Mouse (Mus musculus) lung, embryonic 16.5 days (tissue): ENCODE results near the gene Numbl. TPM values are rescaled to one million over a fixed set of nuclear protein-coding genes. Genes with fewer than 3 reads are reported as not detected.

Source experiments
- ATAC-seq: fragments of 200-750 bp; cut with Nextera tagmentation; 2 replicates; pipeline ENCODE4 v1.8.0; 2017; ENCODE audit warnings: low read depth, mild to moderate bottlenecking, moderate library complexity
- H3K27ac ChIP-seq: fragments of 300-500 bp; sonication (generic); 2 replicates; pipeline ENCODE4 v1.5.1; 2014; ENCODE audit warnings: mild to moderate bottlenecking, control low read depth, low read length
- H3K27me3 ChIP-seq: fragments of 300-500 bp; sonication (generic); 2 replicates; pipeline ENCODE4 v1.6.1; 2014; ENCODE audit warnings: low read depth, low read length, mixed read lengths; ENCODE audit not compliant: control insufficient read depth, insufficient read depth
- H3K36me3 ChIP-seq: fragments of 300-500 bp; sonication (generic); 2 replicates; pipeline ENCODE4 v1.6.1; 2014; ENCODE audit warnings: low read length; ENCODE audit not compliant: control insufficient read depth, insufficient read depth
- H3K4me1 ChIP-seq: fragments of 300-500 bp; sonication (generic); replicated peaks from 2 replicates; pipeline ENCODE4 v1.6.1; 2014; ENCODE audit warnings: low read length, mixed read lengths; ENCODE audit not compliant: control insufficient read depth, insufficient read depth
- H3K4me2 ChIP-seq: fragments of 300-500 bp; sonication (generic); 2 replicates; pipeline ENCODE4 v1.6.1; 2014; ENCODE audit warnings: low read depth, low read length, control low read depth
- H3K4me3 ChIP-seq: fragments of 300-500 bp; sonication (generic); 2 replicates; pipeline ENCODE4 v1.5.1; 2014; ENCODE audit warnings: mild to moderate bottlenecking, low read length, control low read depth
- H3K9ac ChIP-seq: fragments of 300-500 bp; sonication (generic); 2 replicates; pipeline ENCODE4 v1.6.1; 2014; ENCODE audit warnings: low read length, control low read depth
- H3K9me3 ChIP-seq: fragments of 300-500 bp; sonication (generic); 2 replicates; pipeline ENCODE4 v1.6.1; 2016; ENCODE audit warnings: low read length; ENCODE audit not compliant: control insufficient read depth
- WGBS: fragments of 180-500 bp; shearing (Covaris S2); extraction: QIAGEN DNeasy Blood & Tissue Kit; methylation state at CpG from one replicate; pipeline ENCODE4 v1.1.7; 2014; 5-methylcytosine and 5-hydroxymethylcytosine counted together
- polyA plus RNA-seq: library from polyadenylated mRNA; unstranded; fragments of >200 nt; fragmentation: Nextera tagmentation; extraction: Ambion mirVana; gene quantifications from 2 replicates; pipeline ENCODE4 v1.2.1, GENCODE M21; 2015

The Numbl gene
- polyA plus RNA-seq, 1 experiment from 2014 or later: 14.9 TPM

- Histone ChIP-seq H3K9me3 (no peaks in the 10 kb centered on the region), H3K27me3 (peaks cover 10% of the 10 kb centered on the region), H3K9ac (no peak overlapping the region), H3K4me1 (peaks cover 13% of the 10 kb centered on the region), H3K36me3 (peaks cover 20% of the 10 kb centered on the region), H3K4me2 (no peak overlapping the region), H3K27ac (no peak overlapping the region), H3K4me3 (no peak overlapping the region)
- WGBS: 92% methylated on average over 5 of the region's 5 CpGs
- no peak for ATAC-seq
These were observed 64.8 kb downstream of the Numbl start for GRCm38 (mm10) chr7:27323001-27323400.

DNA sequence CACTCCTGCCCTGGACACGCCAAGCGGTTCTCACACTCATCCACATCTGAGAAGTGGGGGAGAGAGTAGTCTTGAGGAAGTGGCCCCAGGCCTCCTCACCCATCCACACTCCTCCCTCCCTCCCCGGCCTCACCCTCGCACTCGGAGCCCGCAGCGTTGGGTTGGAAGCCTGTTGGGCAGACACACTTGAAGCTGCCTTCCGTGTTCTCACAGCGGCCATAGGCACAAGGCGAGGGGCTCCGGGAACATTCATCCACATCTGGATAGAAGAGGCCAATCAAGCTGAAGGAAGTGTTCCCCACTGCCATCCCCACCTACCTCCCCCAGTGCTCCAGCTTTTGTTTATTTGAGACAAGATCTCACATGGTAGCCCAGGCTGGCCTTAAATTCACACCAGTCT lies 65.9 kb downstream of the Numbl start:
- 93% methylated on average over 11 of the region's 11 CpGs for WGBS
- peaks cover 18% of the 10 kb centered on the region for H3K4me1 ChIP-seq
- H3K27me3 ChIP-seq: peaks cover 10% of the 10 kb centered on the region
- peaks cover 18% of the 10 kb centered on the region for H3K36me3 ChIP-seq
- no peak overlapping the region for H3K4me2 ChIP-seq
- H3K9ac ChIP-seq: no peak overlapping the region
- no peaks in the 10 kb centered on the region for H3K9me3 ChIP-seq
- no peak for ATAC-seq
- H3K4me3 ChIP-seq: no peak overlapping the region
- H3K27ac ChIP-seq: no peak overlapping the region

DNA sequence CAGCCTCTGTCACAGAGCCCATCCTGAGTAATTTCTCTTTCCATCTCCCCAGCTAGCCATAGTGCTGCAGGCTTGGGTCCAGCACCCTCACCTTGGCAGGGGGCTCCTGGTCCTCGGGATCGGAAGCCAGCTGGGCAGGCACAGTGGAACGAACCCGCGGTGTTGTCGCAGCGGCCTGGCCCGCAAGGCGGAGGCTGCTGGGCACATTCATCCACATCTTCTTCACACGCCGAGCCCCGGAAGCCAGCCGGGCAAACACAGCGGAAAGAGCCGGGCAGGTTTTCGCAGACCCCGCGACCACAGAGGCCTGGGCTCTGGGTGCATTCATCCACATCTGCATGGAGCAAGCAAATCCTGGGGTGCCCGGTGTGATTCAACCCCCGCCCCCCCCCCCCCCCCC lies 66.7 kb downstream of the Numbl start:
- H3K4me2 ChIP-seq: no peak overlapping the region
- H3K4me1 ChIP-seq: peaks cover 24% of the 10 kb centered on the region
- 48% methylated on average over 18 of the region's 20 CpGs for WGBS
- no peak overlapping the region for H3K9ac ChIP-seq
- H3K36me3 ChIP-seq: peaks cover 14% of the 10 kb centered on the region
- peaks cover 15% of the 10 kb centered on the region for H3K27me3 ChIP-seq
- no peak for ATAC-seq
- no peaks in the 10 kb centered on the region for H3K9me3 ChIP-seq
- no peak overlapping the region for H3K27ac ChIP-seq
- no peak overlapping the region for H3K4me3 ChIP-seq

- H3K9ac ChIP-seq: peak overlapping the region; percentile 50
- peak overlapping the region; percentile 58; the same call in 1 of the 2 replicates for H3K27ac ChIP-seq
- peak overlapping the region; percentile 35 for H3K4me3 ChIP-seq
- peak; percentile 76 for ATAC-seq
- peak overlapping the region; percentile 50 for H3K4me2 ChIP-seq
- no peaks in the 10 kb centered on the region for H3K9me3 ChIP-seq
- peaks cover 30% of the 10 kb centered on the region for H3K4me1 ChIP-seq
- peaks cover 14% of the 10 kb centered on the region for H3K36me3 ChIP-seq
- 4% methylated on average over 24 of the region's 24 CpGs for WGBS
- peaks cover 17% of the 10 kb centered on the region for H3K27me3 ChIP-seq
These were observed 67.5 kb downstream of the Numbl start for GRCm38 (mm10) chr7:27325697-27326096.

GRCm38 (mm10) chr7:27326101-27326880 lies 68.1 kb downstream of the Numbl start:
- H3K4me1 ChIP-seq: peaks cover 32% of the 10 kb centered on the region
- H3K27me3 ChIP-seq: peaks cover 17% of the 10 kb centered on the region
- peak overlapping the region; percentile 49; the same call in 1 of the 2 replicates for H3K27ac ChIP-seq
- peaks cover 14% of the 10 kb centered on the region for H3K36me3 ChIP-seq
- peak overlapping the region; percentile 16; the same call in 1 of the 2 replicates for H3K9ac ChIP-seq
- peak overlapping the region; percentile 50 for H3K4me2 ChIP-seq
- 47% methylated on average over 34 of the region's 34 CpGs for WGBS
- H3K9me3 ChIP-seq: no peaks in the 10 kb centered on the region
- no peak for ATAC-seq
- H3K4me3 ChIP-seq: peak overlapping the region; percentile 35; the same call in 1 of the 2 replicates

- H3K4me2 ChIP-seq: no peak overlapping the region
- no peak overlapping the region for H3K27ac ChIP-seq
- H3K36me3 ChIP-seq: peaks cover 14% of the 10 kb centered on the region
- no peak overlapping the region for H3K9ac ChIP-seq
- 96% methylated on average over 8 of the region's 8 CpGs for WGBS
- H3K4me3 ChIP-seq: no peak overlapping the region
- H3K4me1 ChIP-seq: peaks cover 35% of the 10 kb centered on the region
- no peak for ATAC-seq
- peaks cover 17% of the 10 kb centered on the region for H3K27me3 ChIP-seq
- H3K9me3 ChIP-seq: no peaks in the 10 kb centered on the region
These were observed 69.3 kb downstream of the Numbl start for GRCm38 (mm10) chr7:27327500-27327899.

GRCm38 (mm10) chr7:27328161-27328560 lies 69.9 kb downstream of the Numbl start:
- no peak for ATAC-seq
- H3K9me3 ChIP-seq: no peaks in the 10 kb centered on the region
- H3K27ac ChIP-seq: no peak overlapping the region
- WGBS: 83% methylated on average over 11 of the region's 11 CpGs
- no peak overlapping the region for H3K4me3 ChIP-seq
- H3K4me2 ChIP-seq: no peak overlapping the region
- peaks cover 41% of the 10 kb centered on the region for H3K4me1 ChIP-seq
- no peak overlapping the region for H3K9ac ChIP-seq
- peaks cover 11% of the 10 kb centered on the region for H3K36me3 ChIP-seq
- H3K27me3 ChIP-seq: peaks cover 18% of the 10 kb centered on the region

DNA sequence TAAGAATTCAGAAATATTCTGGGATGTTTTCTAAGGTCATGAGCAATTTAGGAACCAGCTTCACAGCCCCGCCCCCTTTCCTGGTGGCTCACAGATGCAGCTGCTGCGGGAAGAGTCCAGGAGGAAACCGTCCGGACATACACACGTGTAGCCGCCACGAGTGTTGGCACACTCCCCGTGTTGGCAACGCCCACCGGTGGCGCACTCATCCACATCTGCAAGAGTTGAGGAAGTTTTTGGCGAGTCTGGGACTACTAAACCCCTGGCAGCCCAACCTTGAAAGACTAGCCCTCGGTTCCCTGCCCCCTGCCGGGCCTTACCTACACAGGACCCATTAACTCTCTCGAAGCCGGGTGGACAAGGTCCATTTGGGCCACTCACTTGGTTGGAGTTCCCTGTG lies 70.4 kb downstream of the Numbl start:
- H3K9me3 ChIP-seq: no peaks in the 10 kb centered on the region
- no peak overlapping the region for H3K4me3 ChIP-seq
- no peak for ATAC-seq
- H3K4me2 ChIP-seq: no peak overlapping the region; the same call in 1 of the 2 replicates
- no peak overlapping the region for H3K27ac ChIP-seq
- peaks cover 7% of the 10 kb centered on the region; the same call in 1 of the 2 replicates for H3K36me3 ChIP-seq
- WGBS: 33% methylated on average over 16 of the region's 16 CpGs
- H3K4me1 ChIP-seq: peaks cover 42% of the 10 kb centered on the region
- peaks cover 21% of the 10 kb centered on the region for H3K27me3 ChIP-seq
- H3K9ac ChIP-seq: no peak overlapping the region

DNA sequence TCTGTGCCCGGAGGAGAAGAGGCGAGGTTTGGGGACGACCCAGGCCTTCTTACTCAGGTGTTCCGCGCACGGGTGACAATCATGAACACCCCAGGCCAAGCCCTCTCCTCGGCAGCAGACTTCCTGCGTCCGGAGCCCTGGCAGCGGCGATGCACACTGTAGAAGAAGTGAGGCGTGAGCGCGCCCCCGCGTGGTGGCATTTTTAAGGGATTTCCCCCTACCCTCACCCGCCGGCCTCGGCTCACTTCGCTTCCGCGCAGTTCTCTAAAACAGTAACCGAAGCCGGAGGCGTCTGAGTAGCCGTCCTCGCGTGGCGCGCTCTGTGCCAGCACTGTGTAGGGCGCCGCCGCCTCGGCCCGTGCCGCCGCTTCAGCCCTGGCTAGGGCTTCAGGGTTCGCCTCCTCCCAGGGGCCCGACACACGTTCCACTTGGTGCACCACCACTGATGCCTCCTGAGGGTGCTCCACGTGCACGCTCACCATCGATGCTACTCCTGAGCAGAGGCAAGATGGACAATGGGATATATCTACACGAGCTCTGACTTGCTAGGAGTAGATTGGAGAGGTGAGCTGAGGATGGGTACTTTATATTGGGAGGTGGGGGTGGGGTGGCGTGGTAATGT lies 71.2 kb downstream of the Numbl start:
- Histone ChIP-seq H3K36me3 (0 out of 2 replicates have a peak, but pooled peaks cover 5% of the 10 kb centered on the region), H3K9ac (peak overlapping the region; percentile 64), H3K27me3 (peaks cover 29% of the 10 kb centered on the region), H3K4me1 (peaks cover 50% of the 10 kb centered on the region), H3K4me3 (peak overlapping the region; percentile 73), H3K9me3 (no peaks in the 10 kb centered on the region), H3K4me2 (peak overlapping the region; percentile 94), H3K27ac (no peak overlapping the region; the same call in 1 of the 2 replicates)
- 4% methylated on average over 45 of the region's 45 CpGs for WGBS
- ATAC-seq: peak; percentile 4
